Mouse (Mus musculus): ENCODE data around the gene Apoc3.

GRCm38 (mm10) chr9:46196699-46197169 is 38.7 kb downstream of the Apoc3 start:
- TF ChIP-seq CTCF (IDR thresholded peaks at IDR 0.05; ENCODE audit: extremely low read depth, insufficient read length, insufficient replicate concordance, low read depth, low read length): no peak
- no peak for TF ChIP-seq POLR2A (IDR thresholded peaks at IDR 0.05; ENCODE audit: low read depth, low read length)
